Mouse (Mus musculus) megakaryocyte, embryonic 14.5 days (primary cell): Measurements from ENCODE around the gene Oas1d.
"Not testable (repeated sequence)": the region's sequence is repeated elsewhere in the genome, so short reads cannot be mapped to it uniquely, and the experiment has no call there.

ENCODE experiments used
- FLI1 ChIP-seq: IDR thresholded peaks from 2 replicates; pipeline ENCODE4 v1.6.1; 2012; ENCODE audit warnings: low read length, inconsistent platforms, mixed read lengths
- GATA1 ChIP-seq: IDR thresholded peaks from 3 replicates; pipeline ENCODE4 v1.6.1; 2012; ENCODE audit warnings: mixed read lengths, low read length, inconsistent platforms, borderline replicate concordance

DNA sequence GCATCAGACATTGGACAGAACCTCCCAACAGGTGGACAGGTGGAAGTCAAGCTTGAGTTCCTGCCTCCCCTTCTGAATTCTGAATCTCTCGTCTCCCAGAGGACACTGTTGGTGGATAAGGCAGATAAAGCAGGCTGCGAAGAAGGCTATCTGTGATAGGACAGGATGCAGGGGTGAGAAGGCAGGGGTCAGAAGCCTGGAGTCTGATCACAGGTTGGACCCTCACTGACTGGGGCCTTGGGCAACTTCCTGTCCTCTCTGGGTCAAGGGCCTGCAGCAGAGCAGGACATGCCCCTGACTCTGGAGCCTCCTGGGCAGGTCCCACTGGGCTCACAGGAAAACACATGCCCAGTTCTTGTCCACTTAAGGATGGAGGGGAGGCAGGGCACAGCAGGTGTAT, 12.0 kb downstream of the Oas1d start:
- not testable (repeated sequence) for TF ChIP-seq GATA1, FLI1
